Mouse (Mus musculus) intestine, embryonic 15.5 days (tissue): ENCODE measurements at regions not wholly inside any gene's neighbourhood (a gene's known extent, or its start where the extent isn't known, plus 50 kb on each side); places are given as distances from the start of the nearest gene placed in this dataset.
A peak's percentile ranks its signal among the peaks of the same experiment; 100 is the strongest.

Experiments used
- ATAC-seq: fragments of 200-750 bp; cut with Nextera tagmentation; 2 replicates; pipeline ENCODE4 v1.8.0; 2017; ENCODE audit warnings: moderate TSS enrichment, moderate library complexity
- H3K27ac ChIP-seq: fragments of 300-500 bp; sonication (generic); 2 replicates; pipeline ENCODE4 v1.5.1; 2015; ENCODE audit warnings: mild to moderate bottlenecking, inconsistent platforms
- H3K27me3 ChIP-seq: fragments of 300-500 bp; sonication (generic); replicated peaks from 2 replicates; pipeline ENCODE4 v1.6.1; 2015; ENCODE audit warnings: inconsistent platforms
- H3K36me3 ChIP-seq: fragments of 300-500 bp; sonication (generic); 2 replicates; pipeline ENCODE4 v1.6.1; 2015; ENCODE audit warnings: inconsistent platforms
- H3K4me1 ChIP-seq: fragments of 300-500 bp; sonication (generic); replicated peaks from 2 replicates; pipeline ENCODE4 v1.6.1; 2015; ENCODE audit warnings: inconsistent platforms
- H3K4me2 ChIP-seq: fragments of 300-500 bp; sonication (generic); replicated peaks from 2 replicates; pipeline ENCODE4 v1.6.1; 2015; ENCODE audit warnings: mild to moderate bottlenecking, inconsistent platforms
- H3K4me3 ChIP-seq: fragments of 300-500 bp; sonication (generic); replicated peaks from 2 replicates; pipeline ENCODE4 v1.5.1; 2015; ENCODE audit warnings: inconsistent platforms
- H3K9ac ChIP-seq: fragments of 300-500 bp; sonication (generic); 2 replicates; pipeline ENCODE4 v1.6.1; 2015; ENCODE audit warnings: inconsistent platforms
- H3K9me3 ChIP-seq: fragments of 300-500 bp; sonication (generic); 2 replicates; pipeline ENCODE4 v1.6.1; 2016; ENCODE audit warnings: inconsistent platforms
- WGBS: fragments of 180-500 bp; shearing (Covaris S2); methylation state at CpG from one replicate; pipeline ENCODE4 v1.1.7; 2015; 5-methylcytosine and 5-hydroxymethylcytosine counted together

GRCm38 (mm10) chr16:86346916-86347315 lies 445.3 kb upstream of the Adamts5 start:
- Histone ChIP-seq H3K27ac (no peak overlapping the region), H3K27me3 (no peaks in the 10 kb centered on the region), H3K36me3 (no peaks in the 10 kb centered on the region), H3K4me1 (no peaks in the 10 kb centered on the region), H3K4me3 (no peak overlapping the region), H3K9ac (no peak overlapping the region), H3K9me3 (no peaks in the 10 kb centered on the region), H3K4me2 (no peak overlapping the region)
- no peak for ATAC-seq
- WGBS = 49% methylated on average over 3 of the region's 3 CpGs

GRCm38 (mm10) chr16:86340311-86340710 lies 438.7 kb upstream of the Adamts5 start:
- no peaks in the 10 kb centered on the region for H3K36me3 ChIP-seq
- no peak overlapping the region for H3K4me2 ChIP-seq
- no peak overlapping the region for H3K9ac ChIP-seq
- H3K9me3 ChIP-seq = no peaks in the 10 kb centered on the region
- H3K27ac ChIP-seq = no peak overlapping the region
- 64% methylated on average over 2 of the region's 2 CpGs for WGBS
- H3K27me3 ChIP-seq = no peaks in the 10 kb centered on the region
- no peak for ATAC-seq
- H3K4me3 ChIP-seq = no peak overlapping the region
- no peaks in the 10 kb centered on the region for H3K4me1 ChIP-seq

- no peaks in the 10 kb centered on the region for H3K4me1 ChIP-seq
- H3K4me3 ChIP-seq = no peak overlapping the region
- H3K27ac ChIP-seq = no peak overlapping the region
- ATAC-seq = no peak
- 55% methylated on average over 2 of the region's 2 CpGs for WGBS
- no peaks in the 10 kb centered on the region for H3K27me3 ChIP-seq
- no peak overlapping the region for H3K9ac ChIP-seq
- H3K4me2 ChIP-seq = no peak overlapping the region
- H3K36me3 ChIP-seq = no peaks in the 10 kb centered on the region
- no peaks in the 10 kb centered on the region for H3K9me3 ChIP-seq
Observed at GRCm38 (mm10) chr16:86325406-86325805, 423.8 kb upstream of the Adamts5 start.

- 42% methylated on average over 2 of the region's 2 CpGs for WGBS
- no peak overlapping the region for H3K27ac ChIP-seq
- ATAC-seq = peak; percentile 80
Observed at GRCm38 (mm10) chr16:86318898-86319297, 417.3 kb upstream of the Adamts5 start.

GRCm38 (mm10) chr16:86309696-86310095 lies 408.1 kb upstream of the Adamts5 start:
- H3K9me3 ChIP-seq = no peaks in the 10 kb centered on the region
- ATAC-seq = no peak
- H3K36me3 ChIP-seq = no peaks in the 10 kb centered on the region
- WGBS = 58% methylated on average over 2 of the region's 2 CpGs
- no peak overlapping the region for H3K9ac ChIP-seq
- H3K27ac ChIP-seq = no peak overlapping the region
- no peak overlapping the region for H3K4me2 ChIP-seq
- H3K4me3 ChIP-seq = no peak overlapping the region
- H3K27me3 ChIP-seq = no peaks in the 10 kb centered on the region
- no peaks in the 10 kb centered on the region for H3K4me1 ChIP-seq

More at GRCm38 (mm10) chr16:86318898-86319297, 417.3 kb upstream of the Adamts5 start:
- Histone ChIP-seq H3K36me3 (no peaks in the 10 kb centered on the region), H3K4me3 (no peak overlapping the region), H3K4me1 (no peaks in the 10 kb centered on the region), H3K9me3 (no peaks in the 10 kb centered on the region), H3K9ac (no peak overlapping the region), H3K4me2 (no peak overlapping the region), H3K27me3 (no peaks in the 10 kb centered on the region)

- Histone ChIP-seq H3K9me3 (no peaks in the 10 kb centered on the region), H3K4me3 (no peak overlapping the region), H3K27ac (no peak overlapping the region), H3K4me2 (no peak overlapping the region), H3K9ac (no peak overlapping the region), H3K4me1 (no peaks in the 10 kb centered on the region), H3K36me3 (no peaks in the 10 kb centered on the region), H3K27me3 (no peaks in the 10 kb centered on the region)
- WGBS = 82% methylated on average over 2 of the region's 2 CpGs
- no peak for ATAC-seq
Observed at GRCm38 (mm10) chr16:86303869-86304268, 402.2 kb upstream of the Adamts5 start.

GRCm38 (mm10) chr16:86302451-86303145 lies 401.0 kb upstream of the Adamts5 start:
- 58% methylated on average over 3 of the region's 3 CpGs for WGBS
- no peak overlapping the region for H3K4me3 ChIP-seq
- no peak for ATAC-seq

GRCm38 (mm10) chr16:86294436-86294835 lies 392.8 kb upstream of the Adamts5 start:
- H3K27ac ChIP-seq = no peak overlapping the region
- no peaks in the 10 kb centered on the region for H3K9me3 ChIP-seq
- H3K27me3 ChIP-seq = no peaks in the 10 kb centered on the region
- H3K4me3 ChIP-seq = no peak overlapping the region
- no peaks in the 10 kb centered on the region for H3K36me3 ChIP-seq
- no peaks in the 10 kb centered on the region for H3K4me1 ChIP-seq
- no peak overlapping the region for H3K9ac ChIP-seq
- ATAC-seq = no peak
- H3K4me2 ChIP-seq = no peak overlapping the region
- WGBS = 90% methylated on average over 2 of the region's 2 CpGs

More at GRCm38 (mm10) chr16:86302451-86303145, 401.0 kb upstream of the Adamts5 start:
- Histone ChIP-seq H3K27ac (no peak overlapping the region), H3K36me3 (no peaks in the 10 kb centered on the region), H3K27me3 (no peaks in the 10 kb centered on the region), H3K4me1 (no peaks in the 10 kb centered on the region), H3K9ac (no peak overlapping the region), H3K4me2 (no peak overlapping the region), H3K9me3 (no peaks in the 10 kb centered on the region)

- H3K4me1 ChIP-seq = no peaks in the 10 kb centered on the region
- 89% methylated on average over 2 of the region's 2 CpGs for WGBS
Observed at GRCm38 (mm10) chr16:86281326-86281725, 379.7 kb upstream of the Adamts5 start.

GRCm38 (mm10) chr16:86277031-86277430 lies 375.4 kb upstream of the Adamts5 start:
- H3K9ac ChIP-seq = no peak overlapping the region
- H3K9me3 ChIP-seq = no peaks in the 10 kb centered on the region
- 81% methylated on average over 1 of the region's 1 CpGs for WGBS
- no peak overlapping the region for H3K4me3 ChIP-seq
- H3K4me1 ChIP-seq = no peaks in the 10 kb centered on the region
- no peaks in the 10 kb centered on the region for H3K36me3 ChIP-seq
- ATAC-seq = no peak
- no peak overlapping the region for H3K4me2 ChIP-seq
- no peaks in the 10 kb centered on the region for H3K27me3 ChIP-seq
- no peak overlapping the region for H3K27ac ChIP-seq

More at GRCm38 (mm10) chr16:86281326-86281725, 379.7 kb upstream of the Adamts5 start:
- H3K9ac ChIP-seq = no peak overlapping the region
- H3K4me2 ChIP-seq = no peak overlapping the region
- H3K4me3 ChIP-seq = no peak overlapping the region
- no peaks in the 10 kb centered on the region for H3K9me3 ChIP-seq
- no peak overlapping the region for H3K27ac ChIP-seq
- H3K36me3 ChIP-seq = no peaks in the 10 kb centered on the region
- no peak for ATAC-seq
- H3K27me3 ChIP-seq = no peaks in the 10 kb centered on the region

GRCm38 (mm10) chr16:86261612-86262011 lies 360.0 kb upstream of the Adamts5 start:
- Histone ChIP-seq H3K36me3 (no peaks in the 10 kb centered on the region), H3K27ac (no peak overlapping the region), H3K4me3 (no peak overlapping the region), H3K27me3 (no peaks in the 10 kb centered on the region), H3K9ac (no peak overlapping the region), H3K4me1 (no peaks in the 10 kb centered on the region), H3K4me2 (no peak overlapping the region), H3K9me3 (no peaks in the 10 kb centered on the region)
- 66% methylated on average over 8 of the region's 8 CpGs for WGBS
- ATAC-seq = no peak

- H3K27ac ChIP-seq = no peak overlapping the region
- H3K4me3 ChIP-seq = no peak overlapping the region
- no peak overlapping the region for H3K9ac ChIP-seq
- no peaks in the 10 kb centered on the region for H3K36me3 ChIP-seq
- no peaks in the 10 kb centered on the region for H3K9me3 ChIP-seq
- H3K4me2 ChIP-seq = no peak overlapping the region
- no peaks in the 10 kb centered on the region for H3K27me3 ChIP-seq
- no peaks in the 10 kb centered on the region for H3K4me1 ChIP-seq
- no peak for ATAC-seq
Observed at GRCm38 (mm10) chr16:86252630-86253029, 351.0 kb upstream of the Adamts5 start.

- 91% methylated on average over 6 of the region's 6 CpGs for WGBS
- Histone ChIP-seq H3K9me3 (no peaks in the 10 kb centered on the region), H3K4me3 (no peak overlapping the region), H3K4me2 (no peak overlapping the region), H3K9ac (no peak overlapping the region), H3K27ac (no peak overlapping the region), H3K36me3 (no peaks in the 10 kb centered on the region), H3K4me1 (no peaks in the 10 kb centered on the region), H3K27me3 (no peaks in the 10 kb centered on the region)
- ATAC-seq = no peak
Observed at GRCm38 (mm10) chr16:86250021-86250420, 348.4 kb upstream of the Adamts5 start.
